Mouse (Mus musculus) large intestine, adult 2 months (tissue): Measurements from ENCODE around the gene Tmed1. TPM values are rescaled to one million over a fixed set of nuclear protein-coding genes. Genes with fewer than 3 reads are reported as not detected.
"Not testable (repeated sequence)": the region's sequence is repeated elsewhere in the genome, so short reads cannot be mapped to it uniquely, and the experiment has no call there.

Experiments
- DNase-seq: peaks from one replicate; pipeline ENCODE4 v3.0.0-alpha.2; 2012; ENCODE audit warnings: low read depth, low spot score
- WGBS: fragments of 180-500 bp; shearing (Covaris S2); methylation state at CpG from one replicate; pipeline ENCODE4 v1.1.7; 2018; 5-methylcytosine and 5-hydroxymethylcytosine counted together
- polyA plus RNA-seq: library from polyadenylated mRNA; depleted of rRNA; stranded (reverse); fragments of >200 nt; gene quantifications from 2 replicates; pipeline ENCODE4 v1.2.3, GENCODE M21; 2012; rRNA removed

Tmed1 gene
- polyA plus RNA-seq, 1 experiment = 15.5 TPM

- 88% methylated on average over 2 of the region's 2 CpGs for WGBS
- DNase-seq = no peak
Observed at GRCm38 (mm10) chr9:21493907-21494306, 16.1 kb downstream of the Tmed1 start.

GRCm38 (mm10) chr9:21490696-21491095 is 19.4 kb downstream of the Tmed1 start:
- 91% methylated on average over 9 of the region's 9 CpGs for WGBS
- DNase-seq = no peak

- DNase-seq = not testable (repeated sequence)
- 96% methylated on average over 1 of the region's 2 CpGs for WGBS
Observed at GRCm38 (mm10) chr9:21488246-21488645, 21.8 kb downstream of the Tmed1 start.

GRCm38 (mm10) chr9:21484065-21484464 is 26.0 kb downstream of the Tmed1 start:
- DNase-seq = no peak
- 76% methylated on average over 4 of the region's 4 CpGs for WGBS

- DNase-seq = no peak
- 97% methylated on average over 6 of the region's 6 CpGs for WGBS
Observed at GRCm38 (mm10) chr9:21477707-21478106, 32.3 kb downstream of the Tmed1 start.

GRCm38 (mm10) chr9:21472913-21473312 is 37.1 kb downstream of the Tmed1 start:
- 90% methylated on average over 4 of the region's 4 CpGs for WGBS
- DNase-seq = no peak

GRCm38 (mm10) chr9:21469032-21470024 is 40.7 kb downstream of the Tmed1 start:
- no peak for DNase-seq
- WGBS = 73% methylated on average over 20 of the region's 20 CpGs

GRCm38 (mm10) chr9:21464565-21464928 is 45.5 kb downstream of the Tmed1 start:
- not testable (repeated sequence) for DNase-seq
- WGBS = 95% methylated on average over 7 of the region's 7 CpGs

GRCm38 (mm10) chr9:21463766-21464564 is 46.1 kb downstream of the Tmed1 start:
- WGBS = 76% methylated on average over 3 of the region's 3 CpGs
- DNase-seq = no peak

GRCm38 (mm10) chr9:21463138-21463590 is 46.9 kb downstream of the Tmed1 start:
- no peak for DNase-seq
- 30% methylated on average over 5 of the region's 5 CpGs for WGBS

- no peak for DNase-seq
- 64% methylated on average over 3 of the region's 3 CpGs for WGBS
Observed at GRCm38 (mm10) chr9:21460400-21460940, 49.6 kb downstream of the Tmed1 start.

GRCm38 (mm10) chr9:21458821-21459220 is 51.2 kb downstream of the Tmed1 start:
- DNase-seq = no peak
- 33% methylated on average over 3 of the region's 3 CpGs for WGBS

Other genes starting within 250 kb of the Tmed1 start
- 93.2 and 106 TPM in 2 replicates for gene Atg4d, start 245.0 kb downstream of the Tmed1 start, polyA plus RNA-seq
- gene Kri1, start 222.3 kb downstream of the Tmed1 start, polyA plus RNA-seq = 21.1 and 22.0 TPM in 2 replicates
- 23.6 and 28.9 TPM in 2 replicates for gene Cdkn2d, start 218.8 kb downstream of the Tmed1 start, polyA plus RNA-seq
- 95.6 and 122 TPM in 2 replicates for gene Ap1m2, start 197.9 kb downstream of the Tmed1 start, polyA plus RNA-seq
- gene Slc44a2, start 189.6 kb downstream of the Tmed1 start, polyA plus RNA-seq = 17.5 and 24.1 TPM in 2 replicates
- gene Ilf3, start 142.4 kb downstream of the Tmed1 start, polyA plus RNA-seq = 31.1 and 33.9 TPM in 2 replicates
- 35.5 and 42.5 TPM in 2 replicates for gene Qtrt1, start 98.4 kb downstream of the Tmed1 start, polyA plus RNA-seq
- gene Dnm2, start 85.3 kb downstream of the Tmed1 start, polyA plus RNA-seq = 161 and 217 TPM in 2 replicates
- gene AB124611, start 15.9 kb upstream of the Tmed1 start, polyA plus RNA-seq = 1.7 and 3.0 TPM in 2 replicates
- gene Carm1, start 36.6 kb upstream of the Tmed1 start, polyA plus RNA-seq = 36.2 and 50.3 TPM in 2 replicates
- gene Timm29, start 82.5 kb upstream of the Tmed1 start, polyA plus RNA-seq = 15.2 and 18.0 TPM in 2 replicates
- gene Yipf2, start 82.6 kb upstream of the Tmed1 start, polyA plus RNA-seq = 31.1 and 38.2 TPM in 2 replicates
- 25.3 and 38.3 TPM in 2 replicates for gene Smarca4, start 105.9 kb upstream of the Tmed1 start, polyA plus RNA-seq
- gene Ldlr, start 213.2 kb upstream of the Tmed1 start, polyA plus RNA-seq = 64.7 and 74.0 TPM in 2 replicates